Mouse (Mus musculus) thymus, postnatal 14 days (tissue): ENCODE data around the gene Aprt.

ENCODE experiments used
- DNase-seq: peaks from one replicate; pipeline ENCODE4 v3.0.0; 2021

Gene Aprt

GRCm38 (mm10) chr8:122558671-122559349 lies 17.9 kb downstream of the Aprt start:
- DNase-seq: no peak

- peak; percentile 58 for DNase-seq
These were observed 19.3 kb downstream of the Aprt start for GRCm38 (mm10) chr8:122557248-122558038.

- DNase-seq: peak; percentile 92
These were observed 20.4 kb downstream of the Aprt start for GRCm38 (mm10) chr8:122556030-122557009.

GRCm38 (mm10) chr8:122554786-122555185 lies 21.9 kb downstream of the Aprt start:
- no peak for DNase-seq

- peak; percentile 95 for DNase-seq
These were observed 25.3 kb downstream of the Aprt start, which contains the start of gene Piezo1 for GRCm38 (mm10) chr8:122551265-122552051. TSS of gene Piezo1 (minus strand) at chr8:122551329.

- DNase-seq: no peak
These were observed 25.8 kb downstream of the Aprt start for GRCm38 (mm10) chr8:122550995-122551264.

GRCm38 (mm10) chr8:122550234-122550994 lies 26.3 kb downstream of the Aprt start:
- DNase-seq: peak; percentile 57

GRCm38 (mm10) chr8:122548891-122549439 lies 27.7 kb downstream of the Aprt start:
- DNase-seq: no peak

- peak; percentile 49 for DNase-seq
These were observed 28.4 kb downstream of the Aprt start for GRCm38 (mm10) chr8:122548331-122548730.

GRCm38 (mm10) chr8:122547815-122548214 lies 28.9 kb downstream of the Aprt start:
- peak; percentile 58 for DNase-seq

GRCm38 (mm10) chr8:122546811-122547453 lies 29.8 kb downstream of the Aprt start:
- no peak for DNase-seq

GRCm38 (mm10) chr8:122546066-122546755 lies 30.5 kb downstream of the Aprt start:
- no peak for DNase-seq

- no peak for DNase-seq
These were observed 32.6 kb downstream of the Aprt start for GRCm38 (mm10) chr8:122544138-122544537.

- DNase-seq: no peak
These were observed 38.2 kb downstream of the Aprt start for GRCm38 (mm10) chr8:122538310-122539076.

- no peak for DNase-seq
These were observed 38.9 kb downstream of the Aprt start for GRCm38 (mm10) chr8:122537812-122538211.

GRCm38 (mm10) chr8:122537033-122537432 lies 39.7 kb downstream of the Aprt start:
- DNase-seq: no peak

GRCm38 (mm10) chr8:122531312-122531711 lies 45.4 kb downstream of the Aprt start:
- DNase-seq: no peak

- no peak for DNase-seq
These were observed 47.5 kb downstream of the Aprt start for GRCm38 (mm10) chr8:122529159-122529558.

- DNase-seq: no peak
These were observed 48.8 kb downstream of the Aprt start for GRCm38 (mm10) chr8:122527937-122528336.
